Mouse (Mus musculus) brain, embryonic 14.5 days (tissue): ENCODE data around the gene Olfr1505.

Source experiments
- CTCF ChIP-seq: fragments of 200-500 bp; IDR thresholded peaks from 2 replicates; pipeline ENCODE4 v1.5.1; 2012; ENCODE audit warnings: inconsistent platforms, mild to moderate bottlenecking, moderate library complexity, borderline replicate concordance; ENCODE audit not compliant: insufficient read depth, insufficient read length; ENCODE audit errors: extremely low read depth
- POLR2A ChIP-seq: fragments of 200-500 bp; IDR thresholded peaks from 2 replicates; pipeline ENCODE4 v1.6.1; 2012; ENCODE audit warnings: mild to moderate bottlenecking, inconsistent platforms, borderline replicate concordance; ENCODE audit not compliant: poor library complexity, insufficient read depth, insufficient read length, severe bottlenecking; ENCODE audit errors: extremely low read depth

DNA sequence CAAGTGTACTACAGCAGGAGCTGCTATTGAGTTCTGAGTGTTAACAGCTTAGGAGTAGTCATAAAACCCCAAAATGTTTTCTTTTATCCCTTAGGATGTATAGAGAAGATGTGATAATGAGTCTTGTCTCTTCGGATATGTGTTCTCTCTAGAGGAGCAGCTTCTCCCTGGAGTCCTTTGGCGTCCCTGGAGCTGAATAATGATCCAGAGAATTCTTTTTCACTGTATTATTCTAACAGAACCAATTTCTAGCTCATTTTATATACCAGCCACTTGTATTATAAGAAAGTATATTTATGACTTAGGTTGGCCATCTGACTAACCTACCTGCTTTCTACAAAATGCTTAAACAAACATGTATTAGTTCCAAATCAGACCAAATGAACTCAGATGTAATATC is at the start of gene Olfr1505:
- TF ChIP-seq POLR2A (no peak), CTCF (no peak)
